Mouse (Mus musculus) myocyte (in vitro differentiated cells): ENCODE results near the gene Mtmr12. TPM values are rescaled to one million over a fixed set of nuclear protein-coding genes. Genes with fewer than 3 reads are reported as not detected.

Experiments used
- H3K27me3 ChIP-seq: one replicate; pipeline ENCODE4 v1.6.1; 2011; ENCODE audit not compliant: control insufficient read depth, insufficient read depth, insufficient read length
- H3K36me3 ChIP-seq: one replicate; pipeline ENCODE4 v1.6.1; 2011; ENCODE audit not compliant: control insufficient read depth, insufficient read depth
- H3K4me2 ChIP-seq: one replicate; pipeline ENCODE4 v1.6.1; 2011; ENCODE audit warnings: low read depth, control low read depth
- H3K4me3 ChIP-seq: one replicate; pipeline ENCODE4 v1.5.1; 2011; ENCODE audit warnings: mild to moderate bottlenecking, control low read depth, moderate library complexity
- H3K79me2 ChIP-seq: one replicate; pipeline ENCODE4 v1.6.1; 2011; ENCODE audit not compliant: control insufficient read depth, insufficient read depth
- H3ac ChIP-seq: one replicate; pipeline ENCODE4 v1.6.1; 2011; ENCODE audit not compliant: control insufficient read depth, insufficient read length
- CEBPB ChIP-seq: IDR thresholded peaks from 2 replicates; pipeline ENCODE4 v1.6.1; 2011; ENCODE audit warnings: mild to moderate bottlenecking, moderate library complexity; ENCODE audit not compliant: poor library complexity, insufficient read depth, severe bottlenecking
- E2F4 ChIP-seq: IDR thresholded peaks from one replicate; pipeline ENCODE4 v1.6.1; 2011; ENCODE audit warnings: mild to moderate bottlenecking, control low read depth, moderate library complexity; ENCODE audit not compliant: insufficient read depth
- MAX ChIP-seq: IDR thresholded peaks from one replicate; pipeline ENCODE4 v1.6.1; 2011; ENCODE audit warnings: low read depth, mild to moderate bottlenecking, control low read depth
- MYOD1 ChIP-seq, 3 experiments: IDR thresholded peaks; one replicate each; pipeline ENCODE4 v1.6.1; 2011; ENCODE audit warnings: control low read depth in 2 of 3, low read depth in 2 of 3, mild to moderate bottlenecking in 2 of 3, moderate library complexity in 1 of 3; ENCODE audit not compliant: insufficient read length in 2 of 3, control insufficient read depth in 1 of 3
- MYOG ChIP-seq, 3 experiments: IDR thresholded peaks; one replicate each; pipeline ENCODE4 v1.6.1; 2011; ENCODE audit warnings: control low read depth in 2 of 3, low read depth in 2 of 3, mild to moderate bottlenecking in 2 of 3; ENCODE audit not compliant: insufficient read length in 2 of 3, control insufficient read depth in 1 of 3, insufficient read depth in 1 of 3
- POLR2A ChIP-seq: IDR thresholded peaks from one replicate; pipeline ENCODE4 v1.6.1; 2011; ENCODE audit warnings: low read depth, mild to moderate bottlenecking, control low read depth, moderate library complexity; ENCODE audit not compliant: insufficient read length
- POLR2AphosphoS2 ChIP-seq: IDR thresholded peaks from one replicate; pipeline ENCODE4 v1.6.1; 2011; ENCODE audit warnings: low read depth, control low read depth; ENCODE audit not compliant: insufficient read length
- REST ChIP-seq: IDR thresholded peaks from one replicate; pipeline ENCODE4 v1.6.1; 2011; ENCODE audit warnings: mild to moderate bottlenecking, control low read depth, moderate library complexity; ENCODE audit not compliant: insufficient read depth, insufficient read length
- SRF ChIP-seq: IDR thresholded peaks from one replicate; pipeline ENCODE4 v1.6.1; 2011; ENCODE audit warnings: low read depth; ENCODE audit not compliant: control insufficient read depth, insufficient read length
- TCF12 ChIP-seq: IDR thresholded peaks from one replicate; pipeline ENCODE4 v1.6.1; 2011; ENCODE audit warnings: mild to moderate bottlenecking, control low read depth; ENCODE audit not compliant: poor library complexity, insufficient read depth, severe bottlenecking
- TCF3 ChIP-seq: IDR thresholded peaks from one replicate; pipeline ENCODE4 v1.6.1; 2011; ENCODE audit warnings: low read depth, control low read depth; ENCODE audit not compliant: insufficient read length
- USF1 ChIP-seq: IDR thresholded peaks from one replicate; pipeline ENCODE4 v1.6.1; 2011; ENCODE audit warnings: low read depth, mild to moderate bottlenecking, control low read depth, moderate library complexity
- polyA plus RNA-seq: library from polyadenylated mRNA; unstranded; fragments of >200 nt; fragmentation: generic; extraction: Trizol; gene quantifications from one replicate; pipeline ENCODE4 v1.2.1, GENCODE M21; 2012; ENCODE audit warnings: missing spikeins

The Mtmr12 gene
- polyA plus RNA-seq, 1 experiment, result 6.2 TPM

DNA sequence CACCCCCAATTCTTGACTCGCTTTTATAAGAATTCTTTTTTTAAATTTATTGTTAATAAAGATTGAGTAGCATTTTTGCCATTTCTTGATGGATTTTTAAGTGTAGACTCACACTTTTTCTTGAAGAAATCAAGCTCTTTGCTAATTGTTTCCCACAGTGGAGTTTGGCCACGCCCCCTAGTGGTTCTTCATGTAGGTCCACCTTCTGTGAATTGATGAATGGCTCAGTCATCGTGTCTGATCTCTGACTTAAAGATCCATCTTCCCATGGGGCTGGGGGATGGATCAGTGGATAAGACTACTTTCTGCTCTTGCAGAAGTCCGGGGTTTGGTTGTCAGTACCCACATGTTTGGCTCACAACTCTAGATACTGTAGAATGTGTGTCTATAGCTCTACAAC is 43.5 kb downstream of the Mtmr12 start:
- H3ac ChIP-seq, result no peak overlapping the region
- TF ChIP-seq POLR2A (no peak), E2F4 (no peak), USF1 (no peak), MYOG (IDR thresholded peaks at IDR 0.05; ENCODE audit: control insufficient read depth in 1 of 3, insufficient read depth in 1 of 3, insufficient read length in 2 of 3, low read depth in 2 of 3) (no peak), MYOD1 (IDR thresholded peaks at IDR 0.05; ENCODE audit: control insufficient read depth in 1 of 3, insufficient read length in 2 of 3, low read depth in 2 of 3) (no peak), CEBPB (no peak), TCF3 (no peak)
- peaks cover 21% of the 10 kb centered on the region for H3K36me3 ChIP-seq
- no peak overlapping the region for H3K4me2 ChIP-seq
- H3K79me2 ChIP-seq, result no peaks in the 10 kb centered on the region
- H3K27me3 ChIP-seq, result no peaks in the 10 kb centered on the region
- H3K4me3 ChIP-seq, result no peak overlapping the region

DNA sequence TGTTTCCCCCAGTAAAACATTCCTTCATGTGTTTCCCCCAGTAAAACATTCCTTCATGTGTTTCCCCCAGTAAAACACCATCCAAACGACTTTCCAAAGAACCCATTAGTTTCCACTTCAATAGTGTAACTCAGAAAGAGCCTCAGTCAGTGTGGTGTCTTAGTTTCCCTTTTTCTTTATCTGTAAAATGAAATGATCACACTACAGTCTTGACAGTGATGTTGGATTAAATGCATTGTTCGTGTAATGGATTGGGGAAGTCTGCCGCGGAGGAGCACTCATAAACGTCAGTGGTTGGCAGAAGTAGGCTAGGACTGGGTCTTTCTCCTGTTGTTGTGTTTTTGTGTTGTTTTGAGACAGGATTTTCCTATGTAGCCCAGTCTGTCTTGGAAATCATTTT is 45.5 kb downstream of the Mtmr12 start:
- Histone ChIP-seq H3K4me3 (no peak overlapping the region), H3K36me3 (peaks cover 23% of the 10 kb centered on the region), H3K4me2 (no peak overlapping the region), H3ac (no peak overlapping the region), H3K79me2 (no peaks in the 10 kb centered on the region), H3K27me3 (no peaks in the 10 kb centered on the region)
- TF ChIP-seq POLR2AphosphoS2 (no peak), CEBPB (no peak), MYOD1 (IDR thresholded peaks at IDR 0.05; ENCODE audit: control insufficient read depth in 1 of 3, insufficient read length in 2 of 3, low read depth in 2 of 3) (no peak), SRF (no peak), E2F4 (no peak), MYOG (IDR thresholded peaks at IDR 0.05; ENCODE audit: control insufficient read depth in 1 of 3, insufficient read depth in 1 of 3, insufficient read length in 2 of 3, low read depth in 2 of 3) (no peak), REST (no peak), TCF12 (no peak), POLR2A (no peak), MAX (no peak), USF1 (no peak), TCF3 (no peak)

DNA sequence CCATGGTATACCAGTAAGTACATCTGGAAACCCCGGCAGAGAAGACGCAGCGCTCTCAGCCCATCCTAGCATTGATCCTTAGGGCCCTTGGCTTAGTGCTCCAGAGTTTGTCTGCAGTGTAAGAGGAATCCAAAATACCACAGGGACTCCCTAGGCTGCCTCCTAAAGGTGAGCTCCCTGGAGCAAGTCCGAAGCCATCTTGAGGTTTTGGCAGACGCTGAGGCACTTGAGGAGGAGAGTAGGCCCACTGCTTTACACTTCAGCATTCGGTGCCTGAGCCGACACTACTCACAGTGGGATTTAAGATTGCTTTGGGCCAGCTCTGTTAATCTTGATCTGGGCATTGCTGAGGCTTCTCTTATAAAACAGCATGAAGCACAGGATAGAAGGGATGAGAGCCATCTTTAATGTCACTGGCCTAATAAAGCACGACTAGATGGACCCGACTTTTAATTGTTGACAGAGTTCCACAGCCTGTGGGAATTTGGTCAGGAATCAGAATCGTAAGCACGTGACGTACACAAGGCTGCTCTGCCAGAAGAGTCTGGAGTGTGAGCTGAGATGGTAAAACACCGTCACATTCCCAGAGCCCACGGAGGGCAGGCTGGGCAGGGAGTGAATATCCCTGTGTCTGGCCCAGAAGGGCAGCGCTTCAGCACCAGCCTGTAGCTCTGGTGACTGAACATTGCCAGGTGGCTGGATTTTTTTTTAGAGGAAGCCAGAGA is 46.8 kb downstream of the Mtmr12 start:
- TF ChIP-seq POLR2AphosphoS2 (no peak), CEBPB (no peak), TCF12 (no peak), TCF3 (no peak), SRF (no peak), E2F4 (no peak), REST (no peak), POLR2A (no peak), MYOD1 (IDR thresholded peaks at IDR 0.05; ENCODE audit: control insufficient read depth in 1 of 3, insufficient read length in 2 of 3, low read depth in 2 of 3) (no peak), MAX (no peak), MYOG (IDR thresholded peaks at IDR 0.05; ENCODE audit: control insufficient read depth in 1 of 3, insufficient read depth in 1 of 3, insufficient read length in 2 of 3, low read depth in 2 of 3) (no peak), USF1 (no peak)
- H3ac ChIP-seq, result no peak overlapping the region
- H3K36me3 ChIP-seq, result peaks cover 28% of the 10 kb centered on the region
- no peaks in the 10 kb centered on the region for H3K79me2 ChIP-seq
- H3K4me3 ChIP-seq, result no peak overlapping the region
- H3K4me2 ChIP-seq, result no peak overlapping the region
- no peaks in the 10 kb centered on the region for H3K27me3 ChIP-seq

DNA sequence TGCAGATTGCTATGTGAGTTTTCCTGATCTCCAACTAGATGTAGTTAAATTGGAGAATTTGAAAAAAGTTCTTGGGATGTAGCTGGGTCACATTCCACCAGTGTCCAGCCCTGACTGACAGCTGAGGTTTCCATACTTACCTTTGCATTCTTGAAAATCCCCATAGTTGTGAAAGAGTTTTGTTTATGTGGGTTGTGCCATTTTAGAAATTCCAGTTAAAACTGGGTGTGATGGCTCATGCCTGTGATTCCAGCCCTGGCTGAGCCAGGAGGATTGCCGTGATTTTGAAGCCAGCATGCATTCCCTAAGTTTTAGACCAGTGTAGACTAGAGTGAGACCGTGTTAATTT is 47.3 kb downstream of the Mtmr12 start:
- peaks cover 28% of the 10 kb centered on the region for H3K36me3 ChIP-seq
- no peak overlapping the region for H3ac ChIP-seq
- H3K4me3 ChIP-seq, result no peak overlapping the region
- H3K4me2 ChIP-seq, result no peak overlapping the region
- H3K27me3 ChIP-seq, result no peaks in the 10 kb centered on the region
- H3K79me2 ChIP-seq, result no peaks in the 10 kb centered on the region
- TF ChIP-seq CEBPB (no peak), TCF12 (no peak), SRF (no peak), MAX (no peak), E2F4 (no peak), REST (no peak)
